Mouse (Mus musculus) intestine, embryonic 14.5 days (tissue): ENCODE results near the gene Rnf217. TPM values are rescaled to one million over a fixed set of nuclear protein-coding genes. Genes with fewer than 3 reads are reported as not detected.

ENCODE experiments used
- ATAC-seq: fragments of 200-750 bp; cut with Nextera tagmentation; replicated peaks from 2 replicates; pipeline ENCODE4 v1.8.0; 2017; ENCODE audit warnings: low read depth, moderate number of reproducible peaks, moderate TSS enrichment, moderate library complexity; ENCODE audit not compliant: low FRiP score, low TSS enrichment
- DNase-seq: peaks from one replicate; pipeline ENCODE4 v3.0.0-alpha.2; 2018; ENCODE audit warnings: low spot score
- H3K27ac ChIP-seq: fragments of 300-500 bp; sonication (generic); 2 replicates; pipeline ENCODE4 v1.5.1; 2014; ENCODE audit warnings: low read depth, mild to moderate bottlenecking, control low read depth
- H3K27me3 ChIP-seq: fragments of 300-500 bp; sonication (generic); replicated peaks from 2 replicates; pipeline ENCODE4 v1.6.1; 2014; ENCODE audit warnings: low read length, control low read depth; ENCODE audit not compliant: control insufficient read depth, insufficient read depth
- H3K36me3 ChIP-seq: fragments of 300-500 bp; sonication (generic); 2 replicates; pipeline ENCODE4 v1.6.1; 2014; ENCODE audit warnings: low read length, control low read depth; ENCODE audit not compliant: control insufficient read depth, insufficient read depth
- H3K4me1 ChIP-seq: fragments of 300-500 bp; sonication (generic); replicated peaks from 2 replicates; pipeline ENCODE4 v1.6.1; 2014; ENCODE audit warnings: low read length, control low read depth, mixed read lengths; ENCODE audit not compliant: control insufficient read depth, insufficient read depth
- H3K4me2 ChIP-seq: fragments of 300-500 bp; sonication (generic); 2 replicates; pipeline ENCODE4 v1.6.1; 2014; ENCODE audit warnings: low read length
- H3K4me3 ChIP-seq: fragments of 300-500 bp; sonication (generic); 2 replicates; pipeline ENCODE4 v1.5.1; 2014; ENCODE audit warnings: low read depth, low read length, control low read depth, mixed read lengths
- H3K9ac ChIP-seq: fragments of 300-500 bp; sonication (generic); 2 replicates; pipeline ENCODE4 v1.6.1; 2014; ENCODE audit warnings: mild to moderate bottlenecking, low read length
- H3K9me3 ChIP-seq: fragments of 300-500 bp; sonication (generic); 2 replicates; pipeline ENCODE4 v1.6.1; 2016; ENCODE audit warnings: low read length, control low read depth; ENCODE audit not compliant: control insufficient read depth
- WGBS: fragments of 180-500 bp; shearing (Covaris S2); extraction: QIAGEN DNeasy Blood & Tissue Kit; methylation state at CpG from one replicate; pipeline ENCODE4 v1.1.7; 2014; 5-methylcytosine and 5-hydroxymethylcytosine counted together
- polyA plus RNA-seq: library from polyadenylated mRNA; unstranded; fragments of >200 nt; fragmentation: Nextera tagmentation; extraction: Ambion mirVana; gene quantifications from 2 replicates; pipeline ENCODE4 v1.2.1, GENCODE M21; 2014

Gene Rnf217
- polyA plus RNA-seq, 1 experiment from 2014 or later, result 3.5 TPM

DNA sequence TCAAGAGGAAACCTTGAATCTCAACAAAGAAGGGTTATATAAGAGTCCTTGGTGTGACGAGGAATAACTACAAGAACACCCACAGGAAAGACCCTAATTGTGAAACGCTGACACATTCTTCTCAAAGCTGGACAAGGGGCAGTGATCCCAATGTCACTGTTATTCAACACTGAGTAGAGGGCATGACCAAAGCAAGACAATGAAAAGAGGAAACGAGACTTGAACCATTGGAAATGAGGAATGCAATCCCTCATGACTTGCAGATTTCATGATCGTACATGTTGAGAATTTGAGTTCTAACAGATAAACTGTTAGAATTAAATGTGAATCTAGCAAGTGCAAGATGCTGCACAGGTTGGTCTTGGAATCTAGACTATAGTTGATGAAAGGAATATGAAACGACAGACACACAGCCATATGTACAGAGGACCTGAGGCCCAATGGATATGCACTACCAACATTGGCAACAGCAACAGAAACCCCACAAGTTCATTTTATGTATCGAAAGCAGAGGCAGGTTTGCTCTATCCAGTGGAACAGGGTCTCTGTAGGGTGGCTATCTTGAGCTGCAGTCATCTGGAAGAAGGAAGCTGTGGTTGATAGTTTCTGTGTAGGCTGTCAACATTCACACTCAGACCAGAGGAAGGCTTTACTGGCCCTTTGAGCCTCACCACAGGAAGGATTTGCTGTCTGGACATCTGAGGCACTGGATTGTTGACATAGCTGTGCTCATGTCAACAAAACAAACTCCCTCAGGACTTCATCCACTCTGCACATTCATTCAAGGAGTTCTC, 64.6 kb downstream of the Rnf217 start:
- Histone ChIP-seq H3K36me3 (no peaks in the 10 kb centered on the region), H3K9ac (no peak overlapping the region), H3K4me2 (no peak overlapping the region), H3K9me3 (no peaks in the 10 kb centered on the region), H3K27me3 (no peaks in the 10 kb centered on the region), H3K4me1 (no peaks in the 10 kb centered on the region), H3K4me3 (no peak overlapping the region), H3K27ac (no peak overlapping the region)
- WGBS, result 87% methylated on average over 6 of the region's 6 CpGs
- ATAC-seq (no peak), DNase-seq (no peak)

DNA sequence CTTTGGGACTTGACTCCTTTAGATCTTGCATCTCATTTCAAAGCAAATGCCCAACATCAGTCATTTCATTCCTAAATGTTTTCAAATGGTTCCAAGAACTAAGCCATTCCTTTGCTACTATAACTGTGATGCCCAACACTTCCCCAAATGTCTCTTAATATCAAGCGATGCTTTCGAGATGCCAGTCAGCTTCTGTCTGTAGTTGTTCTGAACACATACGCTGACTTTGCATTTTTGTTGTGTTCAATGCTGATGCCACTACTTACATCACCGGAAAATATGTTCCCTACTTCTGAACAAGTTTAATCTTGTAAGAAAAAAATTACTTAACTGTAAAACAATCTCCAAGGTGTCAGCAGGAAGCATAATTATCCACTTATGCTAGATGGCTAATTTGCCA, 68.5 kb downstream of the Rnf217 start:
- no peaks in the 10 kb centered on the region for H3K4me1 ChIP-seq
- no peak overlapping the region for H3K27ac ChIP-seq
- no peak overlapping the region for H3K9ac ChIP-seq
- WGBS, result 89% methylated on average over 4 of the region's 4 CpGs
- DNase-seq (no peak), ATAC-seq (no peak)
- no peaks in the 10 kb centered on the region for H3K36me3 ChIP-seq
- H3K9me3 ChIP-seq, result no peaks in the 10 kb centered on the region
- H3K27me3 ChIP-seq, result no peaks in the 10 kb centered on the region
- no peak overlapping the region for H3K4me2 ChIP-seq
- no peak overlapping the region for H3K4me3 ChIP-seq

DNA sequence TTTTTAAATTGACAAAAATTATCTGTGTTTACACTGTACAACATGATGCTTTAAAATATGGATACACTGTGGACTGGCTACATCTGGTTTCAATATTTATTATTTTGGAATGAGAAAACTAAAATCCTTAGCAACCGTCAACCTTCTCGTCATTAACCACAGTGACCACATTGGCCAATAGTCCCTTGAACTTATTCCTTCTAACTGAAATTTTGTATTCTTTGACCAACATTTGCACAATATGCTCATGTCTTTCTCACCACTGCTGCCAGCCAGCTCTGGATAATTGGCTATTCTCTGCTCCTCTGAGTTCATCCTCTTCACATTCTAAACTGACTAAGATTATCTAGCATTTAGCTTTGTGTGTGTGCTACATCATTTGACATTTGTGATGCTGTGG, 69.6 kb downstream of the Rnf217 start:
- no peak overlapping the region for H3K4me3 ChIP-seq
- WGBS, result 88% methylated on average over 2 of the region's 2 CpGs
- no peak overlapping the region for H3K9ac ChIP-seq
- DNase-seq (no peak), ATAC-seq (no peak)
- peaks cover 4% of the 10 kb centered on the region; the same call in 1 of the 2 replicates for H3K36me3 ChIP-seq
- no peak overlapping the region for H3K4me2 ChIP-seq
- no peaks in the 10 kb centered on the region for H3K9me3 ChIP-seq
- no peak overlapping the region for H3K27ac ChIP-seq
- no peaks in the 10 kb centered on the region for H3K27me3 ChIP-seq
- no peaks in the 10 kb centered on the region for H3K4me1 ChIP-seq

- no peaks in the 10 kb centered on the region for H3K4me1 ChIP-seq
- H3K4me3 ChIP-seq, result no peak overlapping the region
- peaks cover 9% of the 10 kb centered on the region; the same call in 1 of the 2 replicates for H3K36me3 ChIP-seq
- no peaks in the 10 kb centered on the region for H3K9me3 ChIP-seq
- no peak overlapping the region for H3K9ac ChIP-seq
- H3K4me2 ChIP-seq, result no peak overlapping the region
- 85% methylated on average over 3 of the region's 3 CpGs for WGBS
- ATAC-seq (no peak), DNase-seq (no peak)
- no peaks in the 10 kb centered on the region for H3K27me3 ChIP-seq
- H3K27ac ChIP-seq, result no peak overlapping the region
These were observed 70.3 kb downstream of the Rnf217 start for GRCm38 (mm10) chr10:31538721-31539120.

DNA sequence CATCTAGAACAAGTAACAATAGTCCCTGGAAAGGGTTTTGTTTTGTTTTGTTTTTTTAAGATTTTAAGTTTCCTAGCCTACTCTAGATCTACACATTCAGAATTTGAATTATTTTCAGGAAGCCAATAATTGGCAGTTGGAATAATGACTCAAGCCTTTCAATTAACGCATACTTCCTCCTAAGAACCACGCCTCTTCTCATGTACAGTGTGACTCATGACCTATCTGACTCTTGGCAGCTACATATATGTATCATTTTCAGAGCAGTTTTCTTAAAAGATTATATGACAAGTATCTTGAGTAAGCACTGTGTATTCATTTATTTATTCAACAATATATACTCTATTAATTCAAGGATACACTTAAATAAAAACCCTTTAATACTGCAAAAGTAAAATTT, 70.7 kb downstream of the Rnf217 start:
- Histone ChIP-seq H3K9ac (no peak overlapping the region), H3K27me3 (no peaks in the 10 kb centered on the region), H3K4me1 (no peaks in the 10 kb centered on the region), H3K9me3 (no peaks in the 10 kb centered on the region), H3K27ac (no peak overlapping the region), H3K36me3 (peaks cover 14% of the 10 kb centered on the region; the same call in 1 of the 2 replicates), H3K4me3 (no peak overlapping the region), H3K4me2 (no peak overlapping the region)
- DNase-seq (no peak), ATAC-seq (no peak)
- 86% methylated on average over 2 of the region's 2 CpGs for WGBS

DNA sequence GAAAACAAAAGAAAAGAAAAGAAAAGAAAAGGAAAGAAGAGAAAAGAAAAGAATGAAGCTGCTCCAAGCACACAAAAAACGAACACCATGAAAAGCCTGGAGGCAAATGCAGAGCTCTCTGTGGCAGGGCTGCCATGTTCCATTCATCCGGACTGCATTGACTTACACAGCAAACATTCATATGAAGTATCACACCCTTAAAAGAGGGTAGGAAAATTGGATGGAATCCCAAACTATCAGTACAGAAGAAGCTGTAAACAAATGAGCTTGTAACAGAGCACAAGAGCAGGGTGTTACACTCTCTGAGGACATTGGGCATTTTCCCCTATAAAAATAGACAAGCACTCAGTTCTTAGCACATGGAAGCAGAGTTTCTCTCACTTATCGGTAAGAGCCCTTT, 71.8 kb downstream of the Rnf217 start:
- Histone ChIP-seq H3K36me3 (peaks cover 14% of the 10 kb centered on the region; the same call in 1 of the 2 replicates), H3K4me3 (no peak overlapping the region), H3K27ac (no peak overlapping the region), H3K4me1 (no peaks in the 10 kb centered on the region), H3K9ac (no peak overlapping the region), H3K9me3 (no peaks in the 10 kb centered on the region), H3K4me2 (no peak overlapping the region), H3K27me3 (no peaks in the 10 kb centered on the region)
- no peak for DNase-seq
- WGBS, result 65% methylated on average over 3 of the region's 3 CpGs
- ATAC-seq, result no peak

GRCm38 (mm10) chr10:31535046-31535445, 73.9 kb downstream of the Rnf217 start:
- no peak overlapping the region for H3K4me3 ChIP-seq
- WGBS, result 96% methylated on average over 2 of the region's 2 CpGs
- H3K9ac ChIP-seq, result no peak overlapping the region

GRCm38 (mm10) chr10:31533270-31533826, 75.6 kb downstream of the Rnf217 start:
- WGBS, result 82% methylated on average over 6 of the region's 6 CpGs
- ATAC-seq (no peak), DNase-seq (no peak)

More at GRCm38 (mm10) chr10:31535046-31535445, 73.9 kb downstream of the Rnf217 start:
- H3K9me3 ChIP-seq, result no peaks in the 10 kb centered on the region
- no peaks in the 10 kb centered on the region for H3K27me3 ChIP-seq
- ATAC-seq, result no peak
- peaks cover 14% of the 10 kb centered on the region; the same call in 1 of the 2 replicates for H3K36me3 ChIP-seq
- no peak overlapping the region for H3K4me2 ChIP-seq
- no peak overlapping the region for H3K27ac ChIP-seq
- H3K4me1 ChIP-seq, result no peaks in the 10 kb centered on the region
- no peak for DNase-seq

More at GRCm38 (mm10) chr10:31533270-31533826, 75.6 kb downstream of the Rnf217 start:
- Histone ChIP-seq H3K9ac (no peak overlapping the region), H3K9me3 (no peaks in the 10 kb centered on the region), H3K27ac (no peak overlapping the region), H3K4me3 (no peak overlapping the region), H3K36me3 (peaks cover 14% of the 10 kb centered on the region; the same call in 1 of the 2 replicates), H3K27me3 (no peaks in the 10 kb centered on the region), H3K4me2 (no peak overlapping the region), H3K4me1 (no peaks in the 10 kb centered on the region)
